Mouse (Mus musculus): ENCODE results near the gene Chac1. TPM values are rescaled to one million over a fixed set of nuclear protein-coding genes. Genes with fewer than 3 reads are reported as not detected.

Gene Chac1
- total and polyA plus RNA-seq, 3 experiments, result 3.6 to 6.4 TPM; not detected in 1

DNA sequence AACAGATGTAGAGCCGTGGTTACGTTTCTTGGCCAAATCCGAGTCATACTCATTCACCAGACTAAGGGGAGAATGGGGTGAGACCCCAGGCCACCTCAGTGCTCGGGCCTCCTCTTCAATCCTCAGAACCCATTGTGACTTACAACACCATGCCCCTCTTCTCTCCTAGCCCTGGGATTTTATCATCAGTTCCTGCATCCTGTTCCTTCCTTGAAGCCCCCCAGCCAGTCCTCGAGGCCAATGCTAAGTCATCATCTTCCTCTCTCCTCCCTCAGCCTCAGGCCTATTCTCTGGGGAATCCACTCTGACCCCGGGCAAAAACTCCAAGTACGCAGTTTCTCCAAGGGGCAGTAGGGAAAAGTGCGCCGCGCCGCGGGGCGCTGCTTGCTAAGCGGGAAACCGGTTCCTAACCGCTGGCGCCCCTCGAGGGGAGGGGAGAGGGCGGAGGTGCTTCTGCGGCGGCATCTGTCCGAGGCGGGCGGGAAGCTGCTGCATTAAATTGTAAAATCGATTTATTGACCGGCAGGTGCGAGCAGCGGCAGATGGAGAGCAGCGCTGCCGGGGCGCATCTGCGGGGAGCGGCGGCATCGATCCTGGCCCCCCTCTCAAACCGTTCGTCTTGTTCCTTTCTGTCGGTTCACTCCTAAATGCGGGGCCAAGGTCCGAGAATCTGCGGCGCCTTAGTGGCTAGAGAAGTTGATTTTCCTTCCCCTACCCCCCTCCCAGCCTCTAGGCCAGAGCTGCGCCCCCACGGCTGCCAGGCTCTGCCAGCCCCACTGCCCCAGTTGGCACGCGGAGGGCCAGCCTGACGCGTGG is 29.1 kb upstream of the Chac1 start:
- H3K9me3 ChIP-seq (replicated peaks; ENCODE audit: insufficient read depth, low read length), result no peaks in the 10 kb centered on the region
- peaks cover 4 to 22% of the 10 kb centered on the region in 2 experiments for H3K4me1 ChIP-seq (ENCODE audit: control insufficient read depth in 1 of 2, insufficient read depth in 2 of 2, low read length in 2 of 2)
- no peak overlapping the region for H3K4me3 ChIP-seq (ENCODE audit: control insufficient read depth in 1 of 2, insufficient read depth in 1 of 2, low read depth in 2 of 2, low read length in 2 of 2)
- H3K79me2 ChIP-seq (ENCODE audit: control insufficient read depth, insufficient read depth, low read length, poor library complexity), result no peaks in the 10 kb centered on the region
- no peak overlapping the region for H3K9ac ChIP-seq (ENCODE audit: control insufficient read depth, low read depth, low read length, poor library complexity, severe bottlenecking)
- no peak for TF ChIP-seq TBP (IDR thresholded peaks at IDR 0.05; ENCODE audit: low read depth, low read length)
- no peak for TF ChIP-seq BHLHE40 (IDR thresholded peaks at IDR 0.05; ENCODE audit: borderline replicate concordance, low read depth, low read length)
- TF ChIP-seq GABPA (IDR thresholded peaks at IDR 0.05; ENCODE audit: low read depth, low read length), result no peak
- TF ChIP-seq ZMIZ1 (IDR thresholded peaks at IDR 0.05; ENCODE audit: low read depth, low read length), result no peak
- no peak for TF ChIP-seq HCFC1 (IDR thresholded peaks at IDR 0.05; ENCODE audit: low read depth, low read length)
- TF ChIP-seq EP300 (IDR thresholded peaks at IDR 0.05; ENCODE audit: low read depth in 1 of 2, low read length in 2 of 2), result no peak
- no peak for TF ChIP-seq CHD2 (IDR thresholded peaks at IDR 0.05; ENCODE audit: low read length)
- TF ChIP-seq MYB (IDR thresholded peaks at IDR 0.05; ENCODE audit: low read depth, low read length), result no peak
- TF ChIP-seq KAT2A (conservative IDR thresholded peaks at IDR 0.05; ENCODE audit: low read depth, low read length), result no peak
- no peak for TF ChIP-seq UBTF (IDR thresholded peaks at IDR 0.05; ENCODE audit: borderline replicate concordance, insufficient read depth, low read depth, low read length)
- H3K27ac ChIP-seq (ENCODE audit: control insufficient read depth, low read depth, low read length), result no peak overlapping the region
- peaks cover 11 to 13% of the 10 kb centered on the region in 2 experiments for H3K27me3 ChIP-seq (ENCODE audit: control insufficient read depth in 1 of 2, insufficient read depth in 2 of 2, low read length in 2 of 2)
- H3K36me3 ChIP-seq (ENCODE audit: control insufficient read depth in 1 of 2, insufficient read depth in 2 of 2, low read length in 2 of 2), result no peaks in the 10 kb centered on the region; a peak in 1 of 4 replicates
- no peak for DNase-seq (ENCODE audit: low read depth, low spot score)

DNA sequence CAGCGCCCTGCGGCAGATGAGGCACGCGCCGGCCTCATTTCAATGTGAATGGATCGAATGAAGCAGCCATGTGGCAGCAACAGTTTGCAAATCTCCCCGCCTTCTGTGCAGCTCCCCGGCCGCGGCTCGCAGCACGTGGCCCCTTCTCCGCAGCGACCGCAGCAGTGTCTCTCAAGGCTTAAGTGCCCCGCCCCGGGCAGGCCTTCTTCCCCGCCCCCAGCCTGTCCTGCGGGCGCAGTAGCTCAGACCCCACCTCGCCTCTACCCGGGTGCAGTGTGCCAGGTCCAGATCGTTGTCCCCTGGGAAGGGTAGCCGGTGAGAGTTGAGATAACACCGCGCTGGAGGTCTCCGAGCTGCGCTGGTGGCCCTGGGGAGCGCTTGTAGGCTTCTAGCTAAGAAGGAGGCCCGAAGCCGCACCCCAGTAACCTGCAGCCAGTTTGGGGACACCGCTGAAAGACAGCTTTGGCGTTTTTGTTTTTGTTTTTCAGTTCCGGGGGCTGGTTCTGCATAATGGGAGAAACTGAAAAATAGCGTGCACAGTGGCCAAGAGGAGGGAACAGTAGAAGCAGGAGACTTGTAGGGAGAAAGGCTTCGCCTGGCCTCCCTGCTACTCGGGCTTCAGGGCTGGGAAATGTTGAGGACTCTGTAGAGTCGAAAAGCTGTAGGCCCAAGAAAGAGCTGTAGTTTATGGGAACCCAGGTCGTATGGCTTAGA is 28.3 kb upstream of the Chac1 start:
- H3K27ac ChIP-seq (ENCODE audit: control insufficient read depth, low read depth, low read length), result no peak overlapping the region
- no peak for DNase-seq (ENCODE audit: low read depth, low spot score)
- H3K9ac ChIP-seq (ENCODE audit: control insufficient read depth, low read depth, low read length, poor library complexity, severe bottlenecking), result no peak overlapping the region
- no peaks in the 10 kb centered on the region for H3K9me3 ChIP-seq (replicated peaks; ENCODE audit: insufficient read depth, low read length)
- no peak for TF ChIP-seq USF1 (IDR thresholded peaks at IDR 0.05; ENCODE audit: low read depth, low read length)
- TF ChIP-seq NELFE (IDR thresholded peaks at IDR 0.05; ENCODE audit: low read depth, low read length), result no peak
- TF ChIP-seq ZMIZ1 (IDR thresholded peaks at IDR 0.05; ENCODE audit: low read depth, low read length), result no peak
- no peak for TF ChIP-seq ELF1 (IDR thresholded peaks at IDR 0.05; ENCODE audit: low read depth, low read length)
- no peak for TF ChIP-seq KAT2A (conservative IDR thresholded peaks at IDR 0.05; ENCODE audit: low read depth, low read length)
- no peak for TF ChIP-seq BHLHE40 (IDR thresholded peaks at IDR 0.05; ENCODE audit: borderline replicate concordance, low read depth, low read length)
- no peak for TF ChIP-seq MAFK (IDR thresholded peaks at IDR 0.05; ENCODE audit: borderline replicate concordance, low read depth, low read length)
- TF ChIP-seq RCOR1 (IDR thresholded peaks at IDR 0.05; ENCODE audit: low read depth, low read length), result no peak
- no peak for TF ChIP-seq EP300 (IDR thresholded peaks at IDR 0.05; ENCODE audit: low read depth in 1 of 2, low read length in 2 of 2)
- no peak for TF ChIP-seq SIN3A (IDR thresholded peaks at IDR 0.05; ENCODE audit: low read length)
- no peak for TF ChIP-seq E2F4 (IDR thresholded peaks at IDR 0.05; ENCODE audit: borderline replicate concordance, low read depth, low read length)
- no peak for TF ChIP-seq ZKSCAN1 (IDR thresholded peaks at IDR 0.05; ENCODE audit: low read depth, low read length)
- no peak for TF ChIP-seq GABPA (IDR thresholded peaks at IDR 0.05; ENCODE audit: low read depth, low read length)
- no peak for TF ChIP-seq MXI1 (IDR thresholded peaks at IDR 0.05; ENCODE audit: low read depth, low read length)
- no peak for TF ChIP-seq CHD1 (IDR thresholded peaks at IDR 0.05; ENCODE audit: low read depth, low read length)
- H3K79me2 ChIP-seq (ENCODE audit: control insufficient read depth, insufficient read depth, low read length, poor library complexity), result no peaks in the 10 kb centered on the region
- peaks cover 4 to 22% of the 10 kb centered on the region in 2 experiments for H3K4me1 ChIP-seq (ENCODE audit: control insufficient read depth in 1 of 2, insufficient read depth in 2 of 2, low read length in 2 of 2)
- H3K36me3 ChIP-seq (ENCODE audit: control insufficient read depth in 1 of 2, insufficient read depth in 2 of 2, low read length in 2 of 2), result no peaks in the 10 kb centered on the region; a peak in 1 of 4 replicates
- no peak overlapping the region for H3K4me3 ChIP-seq (ENCODE audit: control insufficient read depth in 1 of 2, insufficient read depth in 1 of 2, low read depth in 2 of 2, low read length in 2 of 2)
- peaks cover 11 to 20% of the 10 kb centered on the region in 2 experiments for H3K27me3 ChIP-seq (ENCODE audit: control insufficient read depth in 1 of 2, insufficient read depth in 2 of 2, low read length in 2 of 2)
